Mouse (Mus musculus) heart, adult 11 months (tissue): ENCODE measurements around the gene Hist1h3f.

Experiments used
- DNase-seq: peaks from one replicate; pipeline ENCODE4 v3.0.0; 2022

The Hist1h3f gene

DNA sequence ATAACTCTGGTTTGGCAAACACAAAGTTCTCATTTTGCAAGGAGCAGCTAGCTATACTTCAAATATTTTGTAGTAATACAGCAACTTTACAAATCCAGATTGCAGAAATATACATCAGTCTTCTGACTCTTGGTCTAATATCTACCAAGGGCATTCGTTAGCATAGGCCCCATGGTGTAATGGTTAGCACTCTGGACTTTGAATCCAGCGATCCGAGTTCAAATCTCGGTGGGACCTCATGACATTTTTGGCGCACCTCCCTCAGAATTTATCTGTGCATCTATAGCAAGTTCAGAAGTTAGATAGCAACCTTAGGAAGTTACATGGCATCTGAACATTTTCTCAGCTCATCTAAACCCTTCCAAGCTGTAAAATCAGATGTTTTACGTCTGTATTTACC is 25.0 kb upstream of the Hist1h3f start:
- DNase-seq: peak; percentile 95

- DNase-seq: peak; percentile 92
These were observed 24.4 kb upstream of the Hist1h3f start for GRCm38 (mm10) chr13:23519416-23519815.

- peak; percentile 96 for DNase-seq
These were observed 22.1 kb upstream of the Hist1h3f start for GRCm38 (mm10) chr13:23521703-23522102.

DNA sequence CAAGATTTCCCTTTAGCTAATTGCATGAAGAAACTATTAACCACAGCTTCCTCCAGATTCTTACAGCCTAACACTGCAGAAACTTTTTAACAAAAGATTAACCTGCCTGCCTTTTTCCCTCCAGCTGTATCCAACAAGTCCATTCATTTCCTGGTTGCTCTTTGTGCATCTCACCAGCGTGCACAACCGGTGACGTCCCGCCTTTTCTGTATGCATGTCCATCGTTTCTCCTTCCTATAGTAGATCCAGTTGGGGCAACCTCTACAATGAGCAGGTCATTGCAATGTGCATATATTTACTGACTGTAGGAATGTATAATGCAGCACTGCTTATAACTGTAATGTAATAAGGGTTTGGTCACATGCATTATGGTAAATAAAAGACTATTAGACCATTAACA is 19.9 kb upstream of the Hist1h3f start:
- peak; percentile 66 for DNase-seq

GRCm38 (mm10) chr13:23524654-23525053 is 19.2 kb upstream of the Hist1h3f start:
- DNase-seq: peak; percentile 95

GRCm38 (mm10) chr13:23525901-23526300 is 18.0 kb upstream of the Hist1h3f start:
- DNase-seq: peak; percentile 79

GRCm38 (mm10) chr13:23526312-23526711 is 17.5 kb upstream of the Hist1h3f start:
- peak; percentile 98 for DNase-seq

DNA sequence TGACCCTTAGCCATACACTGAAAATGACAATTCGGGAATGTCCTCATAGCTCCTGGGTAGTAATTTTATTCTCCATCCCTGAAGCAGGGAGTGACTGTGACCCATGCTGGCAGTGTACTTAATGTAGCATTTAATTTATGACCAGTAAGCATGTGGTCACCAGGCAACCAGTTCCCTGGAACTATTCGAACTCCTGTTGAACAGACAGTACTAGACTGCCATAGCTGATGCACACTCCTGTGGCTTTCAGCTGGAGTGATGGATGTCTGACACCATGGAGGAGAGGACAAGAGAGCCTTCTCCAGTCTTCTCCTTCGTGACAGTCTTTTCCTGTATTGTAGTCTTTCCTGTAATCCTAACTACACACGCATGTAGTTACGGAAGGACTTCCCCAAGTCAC is 14.8 kb upstream of the Hist1h3f start:
- DNase-seq: peak; percentile 82

DNA sequence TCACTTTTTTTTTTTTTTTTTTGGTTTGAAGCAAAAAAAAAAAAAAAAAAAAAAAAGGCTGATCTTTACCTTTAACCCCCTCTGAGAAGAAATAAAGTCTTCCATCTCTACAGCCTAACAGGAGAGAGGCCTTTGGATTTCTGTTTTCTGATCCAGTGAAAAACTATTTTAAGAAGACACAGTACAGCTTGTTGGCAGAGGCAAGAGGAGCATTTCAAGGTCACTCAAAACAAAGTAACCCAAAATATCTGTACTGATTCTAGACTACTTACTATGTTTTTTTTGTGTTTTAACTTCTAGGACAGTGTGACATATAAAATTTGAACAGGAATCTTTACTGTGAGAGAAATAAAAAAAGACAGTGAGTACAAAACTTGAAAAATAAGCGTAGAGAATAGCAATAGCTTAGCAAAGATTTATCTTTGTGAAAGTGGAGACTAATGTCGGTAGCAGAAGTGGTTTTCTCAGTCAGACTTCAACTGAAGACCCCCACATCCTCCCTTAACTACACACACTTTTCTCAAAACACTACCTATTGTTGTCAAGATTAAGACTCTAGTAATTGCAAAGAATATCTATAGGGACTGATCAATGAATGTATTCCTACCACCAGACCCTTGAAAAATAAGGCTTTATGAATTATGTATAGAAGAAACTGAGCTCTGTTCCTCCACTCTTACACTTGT is 14.2 kb upstream of the Hist1h3f start:
- peak; percentile 6 for DNase-seq

DNA sequence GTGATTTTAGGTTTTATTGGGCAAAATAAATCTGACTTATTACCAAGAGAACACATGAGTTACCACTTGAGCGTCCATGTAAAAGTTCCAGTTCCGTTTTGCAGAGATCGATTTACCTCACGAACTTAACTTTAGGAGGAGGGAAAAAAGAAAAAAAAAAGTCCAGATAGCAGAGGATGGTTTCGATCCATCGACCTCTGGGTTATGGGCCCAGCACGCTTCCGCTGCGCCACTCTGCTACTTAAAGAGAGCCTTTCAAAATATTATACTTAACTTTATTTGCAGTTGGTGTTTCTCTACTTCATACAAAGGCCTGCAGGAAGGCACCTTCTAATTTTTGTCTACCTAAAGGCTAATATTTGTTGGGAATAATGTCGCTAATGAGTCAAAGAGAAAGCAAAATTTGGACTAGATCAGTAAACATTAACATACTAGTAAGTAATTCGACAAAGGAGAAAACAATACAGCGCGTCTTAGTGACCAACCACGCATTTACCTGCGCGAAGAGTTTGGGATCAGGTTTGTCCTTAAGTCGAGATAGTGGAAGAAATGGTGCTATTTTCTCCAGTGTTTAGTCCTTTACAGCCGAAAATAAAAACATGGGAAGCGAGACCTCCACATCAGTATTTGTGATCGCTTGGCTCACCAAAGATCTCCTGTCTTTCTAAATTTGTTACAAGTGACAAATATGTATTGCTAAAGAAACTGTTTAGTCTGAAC is 13.5 kb upstream of the Hist1h3f start:
- DNase-seq: peak; percentile 95

DNA sequence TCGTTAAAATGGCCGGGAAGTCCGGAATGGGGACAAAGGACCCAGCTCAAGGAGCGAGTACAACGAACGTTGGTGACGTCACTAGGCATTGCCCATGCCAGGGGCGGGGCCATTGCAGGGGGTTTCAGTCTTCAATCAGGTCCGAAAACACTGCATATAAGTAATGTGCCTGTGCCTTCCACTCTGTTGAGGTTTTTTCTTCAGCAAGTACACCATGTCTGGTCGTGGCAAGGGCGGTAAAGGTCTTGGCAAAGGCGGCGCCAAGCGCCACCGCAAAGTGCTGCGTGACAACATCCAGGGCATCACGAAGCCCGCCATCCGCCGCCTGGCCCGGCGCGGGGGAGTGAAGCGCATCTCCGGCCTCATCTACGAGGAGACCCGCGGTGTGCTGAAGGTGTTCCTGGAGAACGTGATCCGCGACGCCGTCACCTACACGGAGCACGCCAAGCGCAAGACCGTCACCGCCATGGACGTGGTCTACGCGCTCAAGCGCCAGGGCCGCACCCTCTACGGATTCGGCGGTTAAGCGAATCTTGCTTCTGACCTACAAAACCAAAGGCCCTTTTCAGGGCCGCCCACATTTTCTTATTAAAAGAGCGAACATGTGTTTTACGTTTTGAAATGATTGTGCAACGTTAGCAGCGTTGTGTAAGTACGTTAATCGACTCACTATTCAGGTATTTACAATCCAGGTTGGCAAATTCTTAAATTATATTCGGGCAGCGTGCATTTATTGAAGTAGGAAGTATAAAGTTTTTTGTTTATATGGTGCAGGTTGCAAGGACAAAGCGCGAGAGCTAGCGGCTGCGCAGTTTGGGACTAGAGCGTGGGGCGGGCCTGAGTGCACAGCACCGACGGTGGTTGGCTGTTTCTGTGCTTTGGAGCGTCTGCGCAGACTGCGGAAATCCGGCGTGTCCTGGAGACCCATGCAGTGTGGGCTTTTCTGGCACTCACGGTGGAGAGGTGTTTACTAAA is 12.7 kb upstream of the Hist1h3f start, which contains the start of gene Hist1h4h:
Gene Hist1h4h, plus strand, starts transcription at position 150 of the 975 bp plus-strand sequence.
- DNase-seq: peak; percentile 100

- peak; percentile 86 for DNase-seq
These were observed 11.4 kb upstream of the Hist1h3f start for GRCm38 (mm10) chr13:23532262-23533075.

GRCm38 (mm10) chr13:23533560-23534367 is 10.1 kb upstream of the Hist1h3f start, which contains the start of gene Hist1h2af:
TSS of gene Hist1h2af (plus strand) at chr13:23533906.
- peak; percentile 97 for DNase-seq

- DNase-seq: no peak
These were observed 9.3 kb upstream of the Hist1h3f start for GRCm38 (mm10) chr13:23534368-23535131.

GRCm38 (mm10) chr13:23535137-23536075 is 8.4 kb upstream of the Hist1h3f start, which contains the start of gene Hist1h3g:
TSS of gene Hist1h3g (plus strand) at chr13:23535422.
- peak; percentile 99 for DNase-seq

GRCm38 (mm10) chr13:23536076-23536822 is 7.6 kb upstream of the Hist1h3f start:
- peak; percentile 27 for DNase-seq

GRCm38 (mm10) chr13:23537006-23537710 is 6.7 kb upstream of the Hist1h3f start:
- peak; percentile 73 for DNase-seq

- peak; percentile 85 for DNase-seq
These were observed 5.6 kb upstream of the Hist1h3f start for GRCm38 (mm10) chr13:23538249-23538648.
